Mouse (Mus musculus) heart, postnatal 0 days (tissue): ENCODE data around the gene Tubb5. TPM values are rescaled to one million over a fixed set of nuclear protein-coding genes. Genes with fewer than 3 reads are reported as not detected.

ENCODE experiments used
- ATAC-seq: fragments of 200-750 bp; cut with Nextera tagmentation; 2 replicates; pipeline ENCODE4 v1.8.0; 2017; ENCODE audit warnings: low read depth, moderate number of reproducible peaks, moderate library complexity; ENCODE audit not compliant: insufficient read depth
- DNase-seq: peaks from one replicate; pipeline ENCODE4 v3.0.0-alpha.2; 2016; ENCODE audit warnings: low spot score
- H3K27ac ChIP-seq: fragments of 300-500 bp; sonication (generic); 2 replicates; pipeline ENCODE4 v1.5.1; 2014; ENCODE audit warnings: low read depth, mild to moderate bottlenecking
- H3K27me3 ChIP-seq: fragments of 300-500 bp; sonication (generic); 2 replicates; pipeline ENCODE4 v1.6.1; 2014; ENCODE audit warnings: low read length, mixed read lengths; ENCODE audit not compliant: control insufficient read depth, insufficient read depth
- H3K36me3 ChIP-seq: fragments of 300-500 bp; sonication (generic); replicated peaks from 2 replicates; pipeline ENCODE4 v1.6.1; 2014; ENCODE audit warnings: low read length, mixed read lengths; ENCODE audit not compliant: control insufficient read depth, insufficient read depth
- H3K4me1 ChIP-seq: fragments of 300-500 bp; sonication (generic); 2 replicates; pipeline ENCODE4 v1.6.1; 2014; ENCODE audit warnings: antibody characterized with exemption; ENCODE audit not compliant: control insufficient read depth, insufficient read depth
- H3K4me2 ChIP-seq: fragments of 300-500 bp; sonication (generic); 2 replicates; pipeline ENCODE4 v1.6.1; 2014; ENCODE audit warnings: low read depth, mild to moderate bottlenecking, low read length, moderate library complexity
- H3K4me3 ChIP-seq: fragments of 300-500 bp; sonication (generic); 2 replicates; pipeline ENCODE4 v1.5.1; 2014; ENCODE audit warnings: low read depth, low read length
- H3K9ac ChIP-seq: fragments of 300-500 bp; sonication (generic); replicated peaks from 2 replicates; pipeline ENCODE4 v1.6.1; 2014; ENCODE audit warnings: low read depth, low read length, mixed read lengths
- H3K9me3 ChIP-seq: fragments of 300-500 bp; sonication (generic); replicated peaks from 2 replicates; pipeline ENCODE4 v1.6.1; 2016; ENCODE audit warnings: low read length; ENCODE audit not compliant: control insufficient read depth
- CTCF ChIP-seq: IDR thresholded peaks from 2 replicates; pipeline ENCODE4 v1.5.1; 2016; ENCODE audit warnings: antibody characterized with exemption, control low read depth, low read depth
- EP300 ChIP-seq: IDR thresholded peaks from 2 replicates; pipeline ENCODE4 v1.6.1; 2016; ENCODE audit warnings: antibody characterized with exemption, low read depth
- WGBS: fragments of 180-500 bp; shearing (Covaris S2); extraction: QIAGEN DNeasy Blood & Tissue Kit; methylation state at CpG from one replicate; pipeline ENCODE4 v1.1.7; 2014; 5-methylcytosine and 5-hydroxymethylcytosine counted together
- polyA plus RNA-seq: library from polyadenylated mRNA; unstranded; fragments of >200 nt; fragmentation: Nextera tagmentation; extraction: Ambion mirVana; gene quantifications from 2 replicates; pipeline ENCODE4 v1.2.1, GENCODE M21; 2015
- total RNA-seq: library from RNA; depleted of rRNA; stranded (reverse); fragments of >200 nt; gene quantifications from 2 replicates; pipeline ENCODE4 v1.2.3, GENCODE M21; 2014; ENCODE audit warnings: low replicate concordance; rRNA removed

Tubb5 gene
- total RNA-seq (1,043 and 1,325 TPM in 2 replicates), polyA plus RNA-seq (259 and 267 TPM in 2 replicates)

DNA sequence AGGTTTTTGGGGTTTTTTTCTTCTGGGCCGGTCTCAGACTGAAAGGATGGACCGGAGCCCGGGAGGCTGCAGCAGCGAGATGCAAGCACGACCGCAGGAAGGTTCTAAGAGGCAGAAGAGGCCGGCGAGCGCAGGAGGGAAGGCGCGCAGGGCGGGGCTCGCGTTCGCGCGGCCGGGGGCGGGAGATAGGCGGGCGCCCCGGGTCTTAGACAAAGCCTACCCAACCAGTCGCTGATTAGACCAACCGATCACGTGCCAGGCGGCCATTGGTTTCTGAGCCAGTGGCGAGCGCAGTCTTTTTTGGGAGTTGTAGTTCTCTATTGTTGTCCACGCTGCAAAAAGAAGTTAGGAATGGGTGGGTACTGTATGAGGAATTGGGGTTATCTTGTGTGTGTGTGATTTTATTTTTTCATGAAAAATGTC is at the start of gene Tubb5:
Gene Tubb5 (minus strand): TSS at position 185 of the 423 bp plus-strand sequence.
- H3K4me1 ChIP-seq: peaks cover 17% of the 10 kb centered on the region
- H3K9ac ChIP-seq: peak within 1 kb of the TSS; percentile 82
- peak; percentile 73 for ATAC-seq
- DNase-seq: peak; percentile 98
- H3K9me3 ChIP-seq: no peaks in the 10 kb centered on the region
- H3K27me3 ChIP-seq: no peaks in the 10 kb centered on the region
- peak within 1 kb of the TSS; percentile 73 for H3K4me3 ChIP-seq
- H3K36me3 ChIP-seq: peaks cover 29% of the 10 kb centered on the region
- WGBS: under 1% methylated on average over 29 of the region's 29 CpGs
- TF ChIP-seq CTCF (no peak), EP300 (peak; percentile 74)
- H3K4me2 ChIP-seq: peak within 1 kb of the TSS; percentile 75
- H3K27ac ChIP-seq: peak within 1 kb of the TSS; percentile 89

DNA sequence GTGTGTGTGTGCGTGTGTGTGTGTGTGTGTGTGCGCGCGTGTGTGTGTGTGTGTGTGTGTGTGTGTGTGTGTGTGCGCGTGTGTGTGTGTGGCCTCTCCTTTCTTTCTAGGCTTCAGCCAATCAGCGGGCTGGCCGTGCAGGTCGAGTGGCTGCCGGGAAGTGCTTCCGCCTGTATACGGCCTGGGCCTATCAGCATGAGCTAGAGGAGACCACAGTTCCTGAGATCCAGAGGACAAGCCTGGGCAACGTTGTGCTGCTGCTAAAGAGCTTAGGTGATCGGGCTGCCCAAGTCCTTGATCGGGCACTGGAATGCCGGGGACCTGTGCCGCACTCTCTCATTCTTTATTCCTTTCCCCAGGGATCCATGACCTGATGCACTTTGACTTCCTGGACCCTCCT is 49.6 kb upstream of the Tubb5 start:
- Histone ChIP-seq H3K36me3 (peaks cover 95% of the 10 kb centered on the region), H3K9ac (no peak overlapping the region), H3K27ac (no peak overlapping the region), H3K27me3 (no peaks in the 10 kb centered on the region), H3K4me2 (no peak overlapping the region), H3K4me1 (no peaks in the 10 kb centered on the region), H3K4me3 (no peak overlapping the region), H3K9me3 (no peaks in the 10 kb centered on the region)
- TF ChIP-seq CTCF (no peak), EP300 (no peak)
- 79% methylated on average over 14 of the region's 17 CpGs for WGBS
- DNase-seq (no peak), ATAC-seq (no peak)

DNA sequence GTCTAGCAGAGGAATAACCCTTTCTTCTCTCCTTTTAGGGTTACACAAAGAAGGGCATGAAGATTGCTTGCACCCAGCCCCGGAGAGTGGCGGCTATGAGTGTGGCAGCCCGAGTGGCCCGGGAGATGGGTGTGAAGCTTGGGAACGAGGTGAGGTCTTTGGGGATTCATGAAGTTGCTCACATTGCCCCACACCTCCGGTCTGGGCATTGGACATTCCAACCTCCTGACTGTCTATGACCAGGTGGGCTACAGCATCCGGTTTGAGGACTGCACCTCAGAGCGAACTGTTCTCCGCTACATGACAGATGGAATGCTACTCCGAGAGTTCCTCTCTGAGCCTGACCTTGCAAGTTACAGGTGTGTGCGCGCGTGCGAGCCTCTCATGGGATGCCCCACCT is 45.7 kb upstream of the Tubb5 start:
- H3K36me3 ChIP-seq: peaks cover 71% of the 10 kb centered on the region
- TF ChIP-seq EP300: no peak
- no peak for TF ChIP-seq CTCF
- no peak for ATAC-seq
- peaks cover 8% of the 10 kb centered on the region; the same call in 1 of the 2 replicates for H3K4me1 ChIP-seq
- no peaks in the 10 kb centered on the region for H3K9me3 ChIP-seq
- no peak overlapping the region for H3K27ac ChIP-seq
- H3K27me3 ChIP-seq: no peaks in the 10 kb centered on the region
- DNase-seq: no peak
- 97% methylated on average over 14 of the region's 14 CpGs for WGBS
- no peak overlapping the region for H3K9ac ChIP-seq
- no peak overlapping the region for H3K4me2 ChIP-seq
- H3K4me3 ChIP-seq: no peak overlapping the region

DNA sequence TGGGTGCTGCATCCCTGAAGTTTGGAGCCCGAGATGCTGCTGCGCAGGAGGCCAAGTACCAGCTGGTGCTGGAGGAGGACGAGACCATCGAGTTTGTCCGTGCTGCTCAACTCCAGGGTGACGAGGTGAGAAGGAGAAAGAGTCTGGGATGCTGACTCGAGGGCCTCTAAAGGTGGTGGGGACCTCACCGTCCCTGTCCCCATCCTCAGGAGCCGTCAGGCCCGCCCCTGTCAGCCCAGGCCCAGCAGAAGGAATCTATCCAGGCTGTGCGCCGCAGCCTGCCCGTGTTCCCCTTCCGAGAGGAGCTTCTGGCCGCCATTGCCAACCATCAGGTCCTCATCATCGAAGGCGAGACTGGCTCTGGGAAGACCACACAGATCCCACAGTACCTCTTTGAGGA is 44.8 kb upstream of the Tubb5 start:
- Histone ChIP-seq H3K27ac (no peak overlapping the region), H3K4me2 (no peak overlapping the region), H3K36me3 (peaks cover 62% of the 10 kb centered on the region), H3K9me3 (no peaks in the 10 kb centered on the region), H3K9ac (no peak overlapping the region), H3K4me3 (no peak overlapping the region), H3K27me3 (no peaks in the 10 kb centered on the region), H3K4me1 (peaks cover 8% of the 10 kb centered on the region; the same call in 1 of the 2 replicates)
- TF ChIP-seq CTCF (no peak), EP300 (no peak)
- ATAC-seq (no peak), DNase-seq (no peak)
- 87% methylated on average over 17 of the region's 17 CpGs for WGBS

DNA sequence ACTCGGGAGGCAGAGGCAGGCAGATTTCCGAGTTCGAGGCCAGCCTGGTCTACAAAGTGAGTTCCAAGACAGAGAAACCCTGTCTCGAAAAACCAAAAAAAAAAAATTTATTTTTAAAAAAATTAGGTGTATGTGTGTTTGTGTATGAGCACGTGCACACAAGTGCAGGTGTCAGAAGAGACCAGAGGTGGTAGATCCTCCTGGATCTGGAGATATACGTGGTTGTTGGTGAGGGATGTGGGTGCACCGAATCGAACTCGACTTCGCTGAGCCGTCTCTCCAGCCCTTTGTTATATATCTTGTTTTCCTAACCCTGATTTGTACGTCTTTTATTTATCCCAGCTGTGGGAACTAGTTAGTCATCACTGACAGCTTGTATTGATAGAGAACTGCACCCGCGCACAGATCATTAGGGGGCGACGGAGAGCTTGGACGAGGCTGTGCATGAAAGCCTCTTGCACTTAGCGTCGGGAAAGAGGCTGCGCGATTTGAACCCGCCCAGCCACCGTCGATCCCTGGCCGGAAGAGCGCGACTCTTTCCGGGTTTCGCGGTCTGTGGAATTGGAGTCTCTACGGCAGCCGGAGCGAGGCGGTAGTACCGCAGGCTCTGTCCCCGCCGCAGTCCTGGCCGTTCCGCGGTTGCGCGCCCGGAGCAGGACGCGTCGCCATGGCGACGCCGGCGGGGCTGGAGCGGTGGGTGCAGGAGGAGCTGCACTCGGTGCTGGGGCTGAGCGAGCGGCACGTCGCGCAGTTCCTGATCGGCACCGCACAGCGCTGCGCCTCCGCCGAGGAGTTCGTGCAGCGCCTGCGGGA is 41.3 kb upstream of the Tubb5 start, which contains the start of gene Dhx16:
Gene Dhx16 (plus strand): TSS at position 575 of the 813 bp plus-strand sequence.
- Histone ChIP-seq H3K4me2 (peak within 1 kb of the TSS; percentile 97), H3K9me3 (no peaks in the 10 kb centered on the region), H3K27ac (peak within 1 kb of the TSS; percentile 44), H3K27me3 (no peaks in the 10 kb centered on the region), H3K4me3 (peak within 1 kb of the TSS; percentile 70), H3K36me3 (peaks cover 47% of the 10 kb centered on the region), H3K9ac (peak within 1 kb of the TSS; percentile 74), H3K4me1 (peaks cover 8% of the 10 kb centered on the region; the same call in 1 of the 2 replicates)
- peak; percentile 95 for DNase-seq
- peak; percentile 88 for TF ChIP-seq CTCF
- TF ChIP-seq EP300: no peak; the same call in 1 of the 2 replicates
- WGBS: 5% methylated on average over 64 of the region's 66 CpGs
- ATAC-seq: peak; percentile 90
